Mouse (Mus musculus): ENCODE data around the gene Coq9.

Gene Coq9

DNA sequence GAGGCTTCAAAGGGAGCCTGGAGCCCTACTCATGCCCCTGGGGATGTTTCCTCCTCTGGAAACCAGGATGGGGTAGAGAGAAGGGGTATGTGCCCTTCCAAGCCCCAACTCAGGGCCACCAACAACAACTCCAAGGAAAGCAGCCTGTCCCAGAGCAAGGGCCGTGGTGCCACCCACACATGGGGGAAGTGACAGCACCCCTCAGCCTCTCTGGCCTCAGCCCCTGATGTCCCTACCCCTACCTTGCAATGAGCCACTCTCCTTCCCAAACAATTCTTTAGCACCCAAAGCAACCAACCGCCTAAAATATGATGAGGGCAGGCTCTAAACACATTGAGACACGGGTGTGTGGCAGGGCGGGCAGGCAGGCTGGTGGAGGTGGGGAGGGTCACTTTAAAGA, 31.9 kb downstream of the Coq9 start:
- DNase-seq (ENCODE audit: low spot score in 2 of 2) = no peak

GRCm38 (mm10) chr8:94870474-94871107, 32.5 kb downstream of the Coq9 start:
- peak in 1 of 2 experiments; percentile 59 for DNase-seq (ENCODE audit: low spot score in 2 of 2)

DNA sequence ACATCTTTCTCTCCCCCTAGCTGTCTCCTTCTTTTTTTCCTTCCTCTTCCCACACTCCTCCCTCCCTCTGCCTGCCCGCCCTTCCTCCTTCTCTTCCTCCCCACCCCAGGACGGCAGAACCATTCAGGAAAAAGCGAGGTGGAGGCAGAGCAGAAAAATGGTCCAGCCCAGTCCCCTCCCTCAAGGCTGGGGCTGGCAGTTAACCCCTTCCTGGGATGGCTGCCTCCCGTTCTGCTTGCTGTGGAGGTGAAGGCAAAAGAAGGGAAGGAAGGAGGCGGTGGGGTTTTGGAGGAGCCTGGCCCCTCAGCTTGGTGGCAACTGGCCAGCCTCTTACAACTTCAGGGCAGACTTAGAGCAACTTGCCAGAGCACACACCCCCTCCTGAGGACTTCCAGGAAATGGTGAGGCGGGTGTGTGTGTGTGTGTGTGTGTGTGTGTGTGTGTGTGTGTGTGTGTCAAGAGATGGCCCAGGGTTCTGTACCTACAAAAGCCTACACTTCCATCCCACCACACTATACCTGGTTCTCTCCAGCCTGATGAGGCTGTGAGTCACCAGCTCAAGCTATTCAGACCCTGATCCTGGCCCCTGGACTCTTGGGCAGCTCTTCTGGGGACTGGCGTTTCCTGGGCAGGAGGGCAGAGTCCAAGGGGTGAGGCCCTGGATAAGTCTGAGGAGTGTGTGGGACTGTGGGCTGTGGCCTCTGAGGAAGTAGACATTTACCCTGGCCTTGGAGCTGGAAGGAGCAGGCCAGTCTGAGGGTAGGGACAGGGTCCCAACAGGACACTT, 33.2 kb downstream of the Coq9 start:
- DNase-seq (ENCODE audit: low spot score in 2 of 2) = peak; percentile 68 to 76

GRCm38 (mm10) chr8:94872156-94872555, 34.0 kb downstream of the Coq9 start:
- no peak for DNase-seq (ENCODE audit: low spot score in 2 of 2)

DNA sequence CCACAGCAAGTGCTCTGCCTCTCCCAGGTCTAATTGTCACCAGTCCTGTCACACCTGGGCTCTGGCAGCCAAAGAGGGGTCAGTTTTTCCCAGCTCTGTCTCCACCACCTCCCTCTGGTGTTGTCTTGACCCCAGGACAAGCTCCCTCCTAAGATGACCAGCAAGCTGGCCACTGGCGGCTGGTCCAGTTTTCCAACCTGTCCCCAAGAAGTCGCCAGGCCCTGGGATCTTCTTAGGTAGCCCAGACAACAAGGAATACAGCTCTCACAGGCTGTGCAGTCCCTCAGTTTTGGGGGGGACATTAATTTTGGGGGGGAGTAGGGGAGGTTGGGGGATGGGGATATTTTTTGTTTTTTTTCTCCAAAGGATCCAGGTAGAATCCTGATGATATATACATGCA, 34.5 kb downstream of the Coq9 start:
- DNase-seq (ENCODE audit: low spot score in 2 of 2) = no peak

DNA sequence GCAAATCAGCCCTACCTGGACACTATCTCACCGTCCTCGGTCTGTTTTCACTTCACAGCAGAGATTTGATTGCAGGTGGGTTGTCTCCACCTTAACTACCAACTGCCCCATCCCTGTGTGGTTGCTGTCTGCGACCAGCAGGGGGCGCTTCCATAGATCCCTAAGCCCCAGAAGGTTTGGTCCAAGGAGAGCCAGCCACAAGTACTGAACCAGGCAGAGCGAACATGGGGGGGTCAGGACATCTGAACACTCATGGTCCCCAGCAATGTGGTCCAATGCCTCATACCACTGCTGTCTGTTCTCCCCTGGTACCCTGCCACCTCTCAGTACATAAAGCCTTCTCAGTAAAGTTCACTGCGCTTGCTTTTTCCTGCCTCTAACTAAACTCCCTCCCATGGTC, 36.2 kb downstream of the Coq9 start:
- DNase-seq (ENCODE audit: low spot score in 2 of 2) = peak in 1 of 2 experiments; percentile 53

- DNase-seq (ENCODE audit: low spot score in 2 of 2) = no peak
Observed at GRCm38 (mm10) chr8:94875096-94875870, 37.2 kb downstream of the Coq9 start.

DNA sequence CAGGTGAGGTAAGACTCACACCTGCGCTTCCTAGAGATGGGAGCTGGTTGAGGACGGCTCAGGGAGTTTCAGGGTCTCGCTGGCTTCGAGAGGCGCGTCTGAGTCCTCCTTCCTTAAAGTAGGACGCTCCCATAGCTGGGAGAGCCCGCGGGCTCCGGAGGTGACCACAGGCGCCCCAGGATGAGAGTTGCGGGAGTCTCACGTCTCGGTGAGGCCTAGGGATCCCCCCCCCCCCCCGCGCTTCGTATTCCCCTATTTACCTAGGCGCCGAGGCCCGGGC, 37.7 kb downstream of the Coq9 start:
- DNase-seq (ENCODE audit: low spot score in 2 of 2) = no peak

GRCm38 (mm10) chr8:94876197-94876730, 38.1 kb downstream of the Coq9 start, which contains the start of gene Dok4:
Gene Dok4, minus strand, starts transcription at chr8:94876330.
- peak in 1 of 2 experiments; percentile 36 for DNase-seq (ENCODE audit: low spot score in 2 of 2)

GRCm38 (mm10) chr8:94876820-94877219, 38.7 kb downstream of the Coq9 start:
- no peak for DNase-seq (ENCODE audit: low spot score in 2 of 2)

- no peak for DNase-seq (ENCODE audit: low spot score in 2 of 2)
Observed at GRCm38 (mm10) chr8:94880742-94881141, 42.6 kb downstream of the Coq9 start.

DNA sequence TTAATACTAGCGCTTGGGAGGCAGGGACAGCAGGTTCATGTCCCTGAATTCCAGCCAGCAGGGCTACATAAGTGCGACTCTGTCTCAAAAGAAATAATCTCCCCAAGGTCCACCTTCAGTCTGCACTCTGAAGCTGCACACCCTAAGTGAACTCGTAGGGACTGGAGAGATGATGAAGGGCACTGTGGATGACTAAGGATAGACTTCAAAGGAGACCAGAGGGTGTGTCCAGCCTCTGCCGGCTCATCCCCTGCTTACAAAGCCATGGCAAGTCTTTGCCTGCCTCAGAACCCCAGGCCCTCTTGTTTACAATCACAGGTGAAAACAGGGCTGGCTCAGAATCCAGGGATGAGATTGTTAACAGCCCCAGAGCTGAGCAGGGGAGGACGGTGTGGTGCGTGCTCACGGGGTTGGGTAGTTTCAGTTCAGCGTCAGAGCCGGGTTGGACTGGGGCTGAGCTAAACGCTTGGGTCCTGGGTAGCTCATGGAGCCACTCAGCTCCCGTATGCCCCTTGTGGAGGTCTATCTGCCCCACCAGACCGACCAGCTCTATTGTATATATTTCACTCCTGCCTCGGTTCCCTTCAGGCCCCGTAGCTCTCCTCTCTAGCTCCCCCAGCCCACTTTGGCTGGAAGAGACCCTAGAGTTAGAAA, 50.4 kb downstream of the Coq9 start:
- no peak for DNase-seq (ENCODE audit: low spot score in 2 of 2)

DNA sequence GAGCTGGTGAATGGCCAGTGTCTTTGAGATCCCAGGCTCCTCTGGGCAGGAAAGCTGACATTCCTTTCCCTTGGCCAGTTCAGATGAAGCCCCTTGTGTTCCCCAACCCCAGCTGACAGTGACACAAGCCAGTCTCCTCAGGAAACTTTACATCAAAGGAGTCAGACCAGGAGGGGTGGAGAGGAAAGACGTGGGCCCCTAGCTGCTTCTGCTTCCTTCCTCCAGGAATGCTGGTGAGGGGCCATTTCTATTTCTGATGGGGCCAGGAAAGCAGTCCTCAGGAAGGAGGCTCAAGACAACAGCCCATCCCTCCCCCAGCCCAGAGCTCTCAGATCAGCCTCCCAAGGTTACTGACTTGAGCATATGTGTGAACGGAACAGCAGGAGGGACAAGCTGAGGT, 54.8 kb downstream of the Coq9 start:
- no peak for DNase-seq (ENCODE audit: low spot score in 2 of 2)

GRCm38 (mm10) chr8:94899262-94899661, 61.1 kb downstream of the Coq9 start:
- DNase-seq (ENCODE audit: low spot score in 2 of 2) = no peak

- DNase-seq (ENCODE audit: low spot score in 2 of 2) = no peak
Observed at GRCm38 (mm10) chr8:94900617-94901016, 62.5 kb downstream of the Coq9 start.

DNA sequence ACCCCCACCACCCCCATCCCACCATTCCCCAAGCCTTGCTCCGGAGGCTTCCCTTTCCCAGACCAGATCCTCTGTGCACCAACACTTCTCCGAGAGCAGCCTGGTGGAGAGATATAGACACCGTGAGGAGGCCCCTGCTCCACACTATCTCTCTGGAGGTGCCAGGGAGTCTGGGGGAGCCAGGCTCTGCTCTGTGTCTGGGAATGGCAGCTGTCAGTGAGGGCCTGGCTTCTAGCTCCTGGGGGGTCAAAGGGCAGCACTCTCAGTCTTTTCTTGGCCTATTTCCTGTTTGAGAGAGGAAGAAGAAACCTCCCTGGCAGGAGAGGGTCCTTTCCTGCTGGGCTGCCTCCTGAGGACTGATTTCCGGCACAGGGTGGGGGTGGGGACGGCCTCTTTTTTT, 62.9 kb downstream of the Coq9 start:
- no peak for DNase-seq (ENCODE audit: low spot score in 2 of 2)

DNA sequence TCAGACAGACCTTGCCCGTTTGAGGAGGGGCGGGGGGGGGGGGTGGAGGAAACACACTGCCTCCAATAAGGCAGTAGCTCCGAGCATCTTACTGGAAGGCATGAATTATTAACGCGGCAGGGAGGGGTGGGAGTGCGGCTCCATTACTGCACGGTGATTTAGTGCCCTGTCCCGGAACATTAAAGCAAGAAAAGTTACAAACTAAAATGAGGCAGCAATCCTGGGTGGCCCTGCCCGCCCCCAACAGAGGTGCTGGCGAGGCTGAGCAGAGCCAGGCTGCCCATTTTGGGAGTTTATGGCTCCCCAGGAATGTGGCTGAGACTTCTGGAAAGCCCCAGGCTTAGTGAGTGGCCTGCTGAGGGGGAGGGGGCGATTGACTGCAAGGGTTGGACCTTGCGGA, 65.6 kb downstream of the Coq9 start:
- DNase-seq (ENCODE audit: low spot score in 2 of 2) = no peak
